Mouse (Mus musculus): ENCODE data around the gene Pgrmc2. TPM values are rescaled to one million over a fixed set of nuclear protein-coding genes. Genes with fewer than 3 reads are reported as not detected.

Pgrmc2 gene
- polyA plus RNA-seq (2015; fragmentation: Nextera tagmentation; extraction: Ambion mirVana), result 28.6 and 29.4 TPM in 2 replicates

- WGBS, result 0% methylated on average over 85 of the region's 95 CpGs
These were observed at the start of gene Pgrmc2 for GRCm38 (mm10) chr3:41082885-41083789. Pgrmc2 (minus strand) TSS chr3:41083046.

GRCm38 (mm10) chr3:41124000-41124294 is 41.1 kb upstream of the Pgrmc2 start:
- no peaks in the 10 kb centered on the region for H3K36me3 ChIP-seq (ENCODE audit: control insufficient read depth, insufficient read depth, low read length)
- H3K4me1 ChIP-seq (ENCODE audit: control insufficient read depth, insufficient read depth, low read depth, low read length), result peaks cover 7% of the 10 kb centered on the region; the same call in 1 of the 2 replicates
- WGBS, result 27% methylated on average over 12 of the region's 12 CpGs
- H3K9ac ChIP-seq (ENCODE audit: low read depth, low read length), result peak overlapping the region; percentile 13; the same call in 1 of the 2 replicates
- peak overlapping the region; percentile 41 for H3K4me2 ChIP-seq (ENCODE audit: low read length)
- H3K9me3 ChIP-seq (ENCODE audit: control insufficient read depth, low read length), result no peaks in the 10 kb centered on the region
- no peak overlapping the region for H3K27ac ChIP-seq (ENCODE audit: low read depth, low read length)
- no peaks in the 10 kb centered on the region for H3K27me3 ChIP-seq (replicated peaks; ENCODE audit: control insufficient read depth, insufficient read depth, low read length)
- no peak overlapping the region for H3K4me3 ChIP-seq (ENCODE audit: low read length)
- peak; percentile 64 for ATAC-seq

More at GRCm38 (mm10) chr3:41082885-41083789, at the start of gene Pgrmc2:
- Histone ChIP-seq H3K27me3 (replicated peaks; ENCODE audit: control insufficient read depth, insufficient read depth, low read length) (no peaks in the 10 kb centered on the region), H3K9me3 (ENCODE audit: control insufficient read depth, low read length) (no peaks in the 10 kb centered on the region), H3K9ac (ENCODE audit: low read depth, low read length) (peak within 1 kb of the TSS; percentile 87), H3K36me3 (ENCODE audit: control insufficient read depth, insufficient read depth, low read length) (no peaks in the 10 kb centered on the region), H3K27ac (ENCODE audit: low read depth, low read length) (peak within 1 kb of the TSS; percentile 93), H3K4me2 (ENCODE audit: low read length) (peak within 1 kb of the TSS; percentile 89), H3K4me3 (ENCODE audit: low read length) (peak within 1 kb of the TSS; percentile 94), H3K4me1 (ENCODE audit: control insufficient read depth, insufficient read depth, low read depth, low read length) (peaks cover 14% of the 10 kb centered on the region)
- peak; percentile 99 for ATAC-seq

- Histone ChIP-seq H3K4me1 (ENCODE audit: control insufficient read depth, insufficient read depth, low read depth, low read length) (peaks cover 7% of the 10 kb centered on the region; the same call in 1 of the 2 replicates), H3K4me2 (ENCODE audit: low read length) (peak overlapping the region; percentile 41), H3K27ac (ENCODE audit: low read depth, low read length) (no peak overlapping the region), H3K9ac (ENCODE audit: low read depth, low read length) (peak overlapping the region; percentile 13; the same call in 1 of the 2 replicates), H3K4me3 (ENCODE audit: low read length) (no peak overlapping the region), H3K9me3 (ENCODE audit: control insufficient read depth, low read length) (no peaks in the 10 kb centered on the region), H3K36me3 (ENCODE audit: control insufficient read depth, insufficient read depth, low read length) (no peaks in the 10 kb centered on the region), H3K27me3 (replicated peaks; ENCODE audit: control insufficient read depth, insufficient read depth, low read length) (no peaks in the 10 kb centered on the region)
- 28% methylated on average over 10 of the region's 10 CpGs for WGBS
- ATAC-seq, result peak; percentile 42; the same call in 1 of the 2 replicates
These were observed 40.5 kb upstream of the Pgrmc2 start for GRCm38 (mm10) chr3:41123190-41123999.

- Histone ChIP-seq H3K27me3 (replicated peaks; ENCODE audit: control insufficient read depth, insufficient read depth, low read length) (no peaks in the 10 kb centered on the region), H3K9me3 (ENCODE audit: control insufficient read depth, low read length) (no peaks in the 10 kb centered on the region), H3K9ac (ENCODE audit: low read depth, low read length) (no peak overlapping the region), H3K4me1 (ENCODE audit: control insufficient read depth, insufficient read depth, low read depth, low read length) (no peaks in the 10 kb centered on the region), H3K4me3 (ENCODE audit: low read length) (no peak overlapping the region), H3K36me3 (ENCODE audit: control insufficient read depth, insufficient read depth, low read length) (no peaks in the 10 kb centered on the region), H3K27ac (ENCODE audit: low read depth, low read length) (no peak overlapping the region), H3K4me2 (ENCODE audit: low read length) (no peak overlapping the region)
- 78% methylated on average over 5 of the region's 5 CpGs for WGBS
- no peak for ATAC-seq
These were observed 35.3 kb upstream of the Pgrmc2 start for GRCm38 (mm10) chr3:41118173-41118572.

GRCm38 (mm10) chr3:41117447-41117846 is 34.6 kb upstream of the Pgrmc2 start:
- Histone ChIP-seq H3K27ac (ENCODE audit: low read depth, low read length) (no peak overlapping the region), H3K4me3 (ENCODE audit: low read length) (no peak overlapping the region), H3K9ac (ENCODE audit: low read depth, low read length) (no peak overlapping the region), H3K4me1 (ENCODE audit: control insufficient read depth, insufficient read depth, low read depth, low read length) (no peaks in the 10 kb centered on the region), H3K27me3 (replicated peaks; ENCODE audit: control insufficient read depth, insufficient read depth, low read length) (no peaks in the 10 kb centered on the region), H3K36me3 (ENCODE audit: control insufficient read depth, insufficient read depth, low read length) (no peaks in the 10 kb centered on the region), H3K9me3 (ENCODE audit: control insufficient read depth, low read length) (no peaks in the 10 kb centered on the region), H3K4me2 (ENCODE audit: low read length) (no peak overlapping the region)
- no peak for ATAC-seq

GRCm38 (mm10) chr3:41113186-41113585 is 30.3 kb upstream of the Pgrmc2 start:
- no peaks in the 10 kb centered on the region for H3K27me3 ChIP-seq (replicated peaks; ENCODE audit: control insufficient read depth, insufficient read depth, low read length)
- no peak overlapping the region for H3K4me2 ChIP-seq (ENCODE audit: low read length)
- ATAC-seq, result no peak
- no peak overlapping the region for H3K9ac ChIP-seq (ENCODE audit: low read depth, low read length)
- 93% methylated on average over 5 of the region's 5 CpGs for WGBS
- H3K4me1 ChIP-seq (ENCODE audit: control insufficient read depth, insufficient read depth, low read depth, low read length), result no peaks in the 10 kb centered on the region
- H3K27ac ChIP-seq (ENCODE audit: low read depth, low read length), result no peak overlapping the region
- no peaks in the 10 kb centered on the region for H3K9me3 ChIP-seq (ENCODE audit: control insufficient read depth, low read length)
- no peaks in the 10 kb centered on the region for H3K36me3 ChIP-seq (ENCODE audit: control insufficient read depth, insufficient read depth, low read length)
- no peak overlapping the region for H3K4me3 ChIP-seq (ENCODE audit: low read length)

GRCm38 (mm10) chr3:41108306-41108785 is 25.5 kb upstream of the Pgrmc2 start:
- WGBS, result 47% methylated on average over 6 of the region's 6 CpGs
- Histone ChIP-seq H3K27ac (ENCODE audit: low read depth, low read length) (no peak overlapping the region), H3K27me3 (replicated peaks; ENCODE audit: control insufficient read depth, insufficient read depth, low read length) (no peaks in the 10 kb centered on the region), H3K4me3 (ENCODE audit: low read length) (no peak overlapping the region), H3K4me2 (ENCODE audit: low read length) (no peak overlapping the region), H3K9me3 (ENCODE audit: control insufficient read depth, low read length) (no peaks in the 10 kb centered on the region), H3K9ac (ENCODE audit: low read depth, low read length) (no peak overlapping the region), H3K36me3 (ENCODE audit: control insufficient read depth, insufficient read depth, low read length) (no peaks in the 10 kb centered on the region), H3K4me1 (ENCODE audit: control insufficient read depth, insufficient read depth, low read depth, low read length) (no peaks in the 10 kb centered on the region)
- ATAC-seq, result no peak

GRCm38 (mm10) chr3:41107600-41108305 is 24.9 kb upstream of the Pgrmc2 start:
- no peak overlapping the region for H3K9ac ChIP-seq (ENCODE audit: low read depth, low read length)
- H3K27me3 ChIP-seq (replicated peaks; ENCODE audit: control insufficient read depth, insufficient read depth, low read length), result no peaks in the 10 kb centered on the region
- WGBS, result 67% methylated on average over 14 of the region's 14 CpGs
- 0 out of 2 replicates have a peak, but pooled peaks have one; percentile 24 for ATAC-seq
- H3K4me1 ChIP-seq (ENCODE audit: control insufficient read depth, insufficient read depth, low read depth, low read length), result no peaks in the 10 kb centered on the region
- no peak overlapping the region for H3K4me3 ChIP-seq (ENCODE audit: low read length)
- H3K9me3 ChIP-seq (ENCODE audit: control insufficient read depth, low read length), result no peaks in the 10 kb centered on the region
- no peak overlapping the region for H3K4me2 ChIP-seq (ENCODE audit: low read length)
- no peak overlapping the region for H3K27ac ChIP-seq (ENCODE audit: low read depth, low read length)
- H3K36me3 ChIP-seq (ENCODE audit: control insufficient read depth, insufficient read depth, low read length), result no peaks in the 10 kb centered on the region
